Mouse (Mus musculus) heart, postnatal 14 days (tissue): ENCODE results near the gene Frmd4a. TPM values are rescaled to one million over a fixed set of nuclear protein-coding genes. Genes with fewer than 3 reads are reported as not detected.
"Not testable (repeated sequence)": the region's sequence is repeated elsewhere in the genome, so short reads cannot be mapped to it uniquely, and the experiment has no call there.

Source experiments
- DNase-seq, 2 experiments: peaks; one replicate each; pipeline ENCODE4 v3.0.0; 2021 to 2022
- intact Hi-C: fragments of 180-260 bp; cut with DNase I; formaldehyde crosslinking; loops from one replicate; pipeline ENCODE4 v1.15.1; 2025
- total RNA-seq, 2 experiments: library from RNA; stranded (reverse); gene quantifications; 2 replicates each; pipeline ENCODE4 v1.2.3; 2021

The Frmd4a gene
- total RNA-seq, 2 experiments from 2014 or later, result 29.3 to 29.9 TPM

DNA sequence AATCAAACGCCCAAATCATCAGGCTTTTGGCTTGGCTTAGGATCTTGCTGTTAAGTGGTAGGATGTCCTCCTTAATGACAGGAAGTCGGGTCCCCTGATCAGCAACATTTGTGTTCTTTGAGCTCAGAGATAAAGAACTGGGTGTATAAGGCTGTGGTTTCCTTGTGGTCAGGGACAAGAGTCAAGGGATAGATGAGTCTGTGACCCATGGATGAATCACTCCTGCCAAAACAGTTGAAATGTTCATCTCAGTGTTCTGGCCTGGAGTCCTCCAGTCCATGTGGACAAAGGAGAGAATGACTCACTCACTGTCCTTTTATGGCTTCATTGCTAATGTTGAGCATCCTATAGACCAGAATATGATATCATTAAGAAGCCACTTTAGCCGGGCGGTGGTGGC, 300.6 kb downstream of the Frmd4a start:
- intact Hi-C loops, result loop anchor here (5.0 kb wide), 2 partner anchors 84 to 96 kb away; no protein-coding TSS in a partner anchor
- no peak for DNase-seq

DNA sequence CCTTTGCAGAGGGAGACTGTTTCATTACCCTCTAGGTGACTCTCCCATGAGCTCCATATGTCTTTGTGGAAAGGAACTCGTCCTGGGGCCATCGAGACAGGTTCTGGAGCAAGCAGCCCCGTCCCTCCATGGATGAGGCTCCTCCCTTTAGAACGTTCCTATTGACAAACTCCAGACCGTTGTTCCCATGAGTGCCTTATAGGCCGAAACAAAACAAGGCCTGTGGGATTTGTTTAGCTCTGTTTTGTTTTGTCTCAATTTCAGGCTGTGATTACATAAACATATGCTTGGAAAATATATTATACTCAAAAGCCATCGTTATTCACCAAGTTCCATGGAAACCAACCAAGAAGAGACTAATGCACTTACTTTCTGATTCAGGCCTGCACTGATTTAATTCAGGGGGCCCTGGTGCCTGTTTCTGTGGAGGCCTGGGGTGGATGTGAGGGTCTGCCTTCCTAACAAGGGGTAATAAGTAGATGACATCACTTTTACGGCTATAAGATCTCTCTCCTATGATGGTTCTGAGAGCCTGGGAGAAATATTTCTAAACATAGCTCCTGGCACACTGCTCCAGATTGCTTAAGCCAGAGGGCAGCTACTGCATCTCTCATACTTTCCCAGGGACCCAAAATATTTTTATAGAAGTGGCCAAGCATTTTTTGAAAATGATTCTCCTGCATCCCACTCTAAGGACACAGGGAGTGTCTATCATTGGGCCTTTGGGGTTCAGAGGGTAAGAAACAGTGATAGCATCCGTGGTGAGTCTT, 308.9 kb downstream of the Frmd4a start:
- intact Hi-C loops, result no loop called here
- DNase-seq, result no peak

GRCm38 (mm10) chr2:4327011-4327340, 309.5 kb downstream of the Frmd4a start:
- intact Hi-C loops, result no loop called here
- DNase-seq, result no peak

GRCm38 (mm10) chr2:4332441-4332840, 314.9 kb downstream of the Frmd4a start:
- no peak for DNase-seq
- intact Hi-C loops, result loop anchor here (5.0 to 10.0 kb wide), 3 partner anchors 70 to 532 kb away; no protein-coding TSS in a partner anchor

GRCm38 (mm10) chr2:4334201-4334600, 316.7 kb downstream of the Frmd4a start:
- intact Hi-C loops, result loop anchor here (5.0 to 10.0 kb wide), 3 partner anchors 68 to 531 kb away; no protein-coding TSS in a partner anchor
- peak; percentile 60 to 75 for DNase-seq

GRCm38 (mm10) chr2:4334936-4335335, 317.4 kb downstream of the Frmd4a start:
- intact Hi-C loops, result loop anchor here (5.0 to 10.0 kb wide), 3 partner anchors 67 to 530 kb away; no protein-coding TSS in a partner anchor
- no peak for DNase-seq

DNA sequence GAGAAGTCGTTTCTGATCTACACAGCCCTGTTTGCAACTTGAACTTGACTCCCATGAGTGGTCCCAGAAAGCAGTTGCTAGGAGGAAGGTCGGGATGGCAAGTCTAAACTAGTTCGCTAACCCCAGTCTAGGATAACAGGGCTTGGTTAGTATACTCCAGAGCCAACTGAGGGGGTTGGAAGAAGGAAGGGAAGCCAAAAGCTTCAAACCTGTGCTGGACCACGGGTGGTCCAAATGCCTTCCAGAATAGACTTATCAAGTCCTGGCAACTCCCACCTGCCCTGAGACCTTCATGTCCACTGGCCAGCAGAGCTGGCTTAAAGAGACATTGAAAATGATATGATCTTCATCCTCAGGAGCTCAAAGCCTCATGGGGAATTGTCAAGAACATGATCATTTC, 318.4 kb downstream of the Frmd4a start:
- DNase-seq, result no peak
- intact Hi-C loops, result loop anchor here (10.0 kb wide), 1 partner anchor 529 kb away; no protein-coding TSS in a partner anchor

- not testable (repeated sequence) for DNase-seq
- intact Hi-C loops, result loop anchor here (10.0 kb wide), 1 partner anchor 527 kb away; no protein-coding TSS in a partner anchor
These were observed 320.8 kb downstream of the Frmd4a start for GRCm38 (mm10) chr2:4338290-4338689.

DNA sequence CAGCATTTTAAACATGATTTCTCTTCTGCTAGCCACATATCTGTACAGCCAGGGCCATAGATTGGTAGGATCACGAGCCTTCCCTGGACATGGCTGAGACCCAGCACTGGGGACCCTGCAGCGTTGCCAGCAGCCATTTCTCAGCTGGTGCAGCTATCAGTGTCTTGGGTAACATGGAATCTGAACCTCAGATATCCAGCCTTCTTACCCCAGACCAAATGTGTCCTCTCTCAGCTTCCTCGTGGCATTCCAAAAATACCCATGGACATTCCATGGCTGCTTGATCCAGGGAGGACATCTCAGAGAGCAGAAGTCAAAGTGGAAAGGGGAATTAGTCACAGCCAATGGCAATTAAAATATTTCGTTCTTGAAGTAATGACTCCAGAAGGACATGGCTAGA, 321.6 kb downstream of the Frmd4a start:
- intact Hi-C loops, result loop anchor here (10.0 kb wide), 1 partner anchor 526 kb away; no protein-coding TSS in a partner anchor
- DNase-seq, result no peak

- intact Hi-C loops, result loop anchor here (10.0 kb wide), 1 partner anchor 525 kb away; no protein-coding TSS in a partner anchor
- no peak for DNase-seq
These were observed 322.2 kb downstream of the Frmd4a start for GRCm38 (mm10) chr2:4339530-4340218.

DNA sequence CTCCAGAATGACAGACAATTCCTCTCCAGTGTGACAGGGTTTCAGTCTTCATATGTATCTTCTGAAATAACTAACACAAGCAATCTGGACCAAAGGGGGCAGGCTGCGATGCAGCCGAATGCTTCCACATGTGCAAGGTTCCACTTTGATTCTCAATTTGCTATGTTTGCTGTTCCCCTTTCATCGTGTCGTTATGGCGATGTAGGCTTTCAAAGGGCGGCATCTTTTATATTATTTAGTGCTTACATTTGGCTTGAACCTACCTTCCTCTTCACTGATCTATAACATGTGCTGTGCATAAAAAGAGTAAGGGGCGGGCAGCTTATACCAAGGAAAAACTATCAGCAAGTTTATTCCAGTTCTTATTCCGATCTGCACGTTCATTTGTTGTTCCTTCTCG, 322.9 kb downstream of the Frmd4a start:
- intact Hi-C loops, result no loop called here

DNA sequence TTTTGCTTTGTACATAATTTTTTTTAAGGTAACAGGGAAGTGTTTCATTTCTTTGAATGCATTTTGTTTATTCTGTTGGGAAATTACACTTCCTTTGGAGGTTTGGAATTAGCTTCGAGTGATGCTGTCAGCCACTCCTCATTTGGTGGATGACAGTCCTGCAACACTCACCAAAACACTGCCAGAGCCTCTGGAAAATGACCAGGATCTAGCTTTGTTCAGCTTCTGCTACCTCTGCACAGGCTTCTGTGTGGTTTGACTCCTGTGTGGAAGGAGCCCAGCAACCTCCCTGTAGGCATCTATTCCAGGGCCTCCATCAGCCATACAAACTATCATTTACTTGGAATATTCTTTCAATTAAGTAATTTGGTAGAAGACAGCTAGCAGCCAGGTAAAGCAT, 323.6 kb downstream of the Frmd4a start:
- no peak for DNase-seq
- intact Hi-C loops, result no loop called here

More for the DNA sequence above, 322.9 kb downstream of the Frmd4a start:
- DNase-seq, result no peak

DNA sequence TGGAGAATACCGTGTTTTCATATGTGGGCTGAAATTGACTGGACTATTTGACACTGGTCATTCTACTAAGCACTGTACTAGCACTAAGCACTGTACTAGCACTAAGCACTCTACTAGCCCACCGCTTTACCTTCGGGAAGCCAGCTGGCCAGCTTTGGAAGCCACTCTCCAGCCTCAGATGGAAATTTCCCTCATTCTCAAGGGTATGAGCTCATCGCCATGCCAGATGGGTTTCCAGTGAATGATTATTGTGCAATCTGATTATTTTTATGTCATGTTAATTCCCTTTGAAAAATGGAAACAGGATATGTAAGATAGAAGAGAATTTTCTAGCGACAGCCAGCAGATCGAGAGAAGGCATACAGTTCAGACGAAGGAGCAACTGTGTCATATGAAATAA, 324.5 kb downstream of the Frmd4a start:
- intact Hi-C loops, result no loop called here
- no peak for DNase-seq

- DNase-seq, result no peak
- intact Hi-C loops, result no loop called here
These were observed 326.9 kb downstream of the Frmd4a start for GRCm38 (mm10) chr2:4344411-4344810.

- intact Hi-C loops, result no loop called here
- no peak for DNase-seq
These were observed 328.7 kb downstream of the Frmd4a start for GRCm38 (mm10) chr2:4346232-4346631.

DNA sequence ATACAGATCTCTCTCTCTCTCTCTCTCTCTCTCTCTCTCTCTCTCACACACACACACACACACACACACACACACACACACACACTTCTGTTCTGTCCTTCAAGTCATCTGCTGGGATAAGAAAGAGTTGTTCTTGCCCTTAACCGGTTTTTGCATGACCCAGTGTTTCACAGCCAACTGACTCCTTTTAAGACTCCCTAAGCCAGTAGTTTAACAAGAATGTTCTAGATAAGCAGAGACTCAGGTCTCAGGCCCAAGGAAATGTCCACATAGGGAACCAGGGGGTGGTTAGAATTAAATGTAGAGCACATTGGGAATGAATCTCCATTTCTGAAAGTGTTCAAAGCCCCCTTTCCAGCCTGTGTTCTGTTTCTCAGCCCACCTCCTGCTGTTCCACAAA, 329.4 kb downstream of the Frmd4a start:
- intact Hi-C loops, result no loop called here

GRCm38 (mm10) chr2:4347782-4348181, 330.3 kb downstream of the Frmd4a start:
- DNase-seq, result no peak
- intact Hi-C loops, result no loop called here

More for the DNA sequence above, 329.4 kb downstream of the Frmd4a start:
- no peak for DNase-seq

- DNase-seq, result no peak
- intact Hi-C loops, result no loop called here
These were observed 331.0 kb downstream of the Frmd4a start for GRCm38 (mm10) chr2:4348509-4348908.

DNA sequence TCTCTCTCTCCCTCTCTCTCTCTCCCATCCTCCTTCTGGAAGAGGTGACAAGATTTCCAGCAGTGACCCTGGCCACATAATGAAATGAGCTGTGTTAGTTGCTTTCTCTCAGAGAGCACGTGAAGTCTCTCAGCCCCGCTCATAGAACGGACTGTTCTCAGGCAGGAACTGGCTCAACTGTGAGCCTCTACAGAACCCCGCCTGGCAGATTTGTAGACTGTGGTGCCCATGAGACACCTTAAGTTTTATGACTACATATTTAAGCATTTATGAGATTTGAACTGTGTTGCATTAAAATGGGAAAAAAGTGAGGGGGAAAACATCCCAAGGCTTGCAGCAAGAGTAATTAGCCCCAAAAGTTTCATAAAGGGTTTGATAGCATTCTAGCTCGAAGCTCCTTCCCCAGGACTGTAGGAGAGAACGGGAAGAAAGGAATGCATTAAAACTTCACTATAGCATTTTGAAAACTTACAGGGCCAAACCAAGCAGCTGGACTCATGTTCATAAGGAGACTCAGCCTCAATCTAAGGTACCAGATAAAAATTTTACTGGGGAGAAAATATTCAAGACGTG, 339.4 kb downstream of the Frmd4a start:
- DNase-seq, result no peak
- intact Hi-C loops, result no loop called here

DNA sequence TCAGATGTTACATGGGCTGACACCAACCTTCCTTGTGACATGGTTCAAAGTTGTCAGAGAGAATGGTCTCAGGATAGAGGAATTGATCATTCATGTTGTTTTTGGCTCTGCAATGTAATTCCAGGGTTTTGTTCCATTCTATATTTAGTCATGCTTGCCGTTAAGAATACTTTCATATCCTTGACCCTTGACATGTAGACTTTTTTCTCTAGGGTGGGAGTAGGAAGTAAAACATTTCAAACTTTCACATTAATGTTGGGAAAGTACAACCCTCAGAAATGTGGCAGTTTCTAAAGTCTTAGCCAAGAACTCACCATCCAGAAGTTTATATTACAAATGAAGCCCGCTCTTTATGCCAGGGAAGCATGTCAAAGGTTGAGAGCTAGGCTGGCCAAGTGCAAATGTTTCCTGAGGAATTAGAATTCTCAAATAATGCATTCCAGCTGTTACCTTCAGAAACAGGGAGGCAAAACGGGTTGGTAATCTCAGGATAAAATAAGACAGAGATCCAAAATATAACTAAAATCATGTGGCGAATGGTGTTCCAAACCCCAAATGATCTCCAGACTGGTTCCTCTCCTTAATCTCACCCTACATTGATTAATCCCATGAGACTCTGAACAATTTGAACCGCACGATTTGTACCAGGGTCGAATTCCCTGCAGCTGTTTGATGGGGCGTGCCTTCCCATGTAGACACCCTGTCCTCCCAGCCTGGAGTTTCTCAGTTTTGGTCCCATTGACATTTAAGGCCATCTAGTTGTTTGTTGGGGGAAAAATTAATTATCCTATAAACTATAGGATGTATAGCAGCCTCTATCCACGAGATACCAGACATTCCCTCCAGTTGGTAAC, 344.7 kb downstream of the Frmd4a start:
- no peak for DNase-seq
- intact Hi-C loops, result no loop called here
